Mouse (Mus musculus) heart, postnatal 4 days (tissue): Measurements from ENCODE around the gene Zfp366. TPM values are rescaled to one million over a fixed set of nuclear protein-coding genes. Genes with fewer than 3 reads are reported as not detected.
A peak's percentile ranks its signal among the peaks of the same experiment; 100 is the strongest.

ENCODE experiments used
- DNase-seq: peaks from one replicate; pipeline ENCODE4 v3.0.0; 2021
- total RNA-seq, 2 experiments: library from RNA; stranded (reverse); gene quantifications; 2 replicates each; pipeline ENCODE4 v1.2.3; 2021

Gene Zfp366
- total RNA-seq, 2 experiments from 2014 or later, result 7.2 to 10.1 TPM

DNA sequence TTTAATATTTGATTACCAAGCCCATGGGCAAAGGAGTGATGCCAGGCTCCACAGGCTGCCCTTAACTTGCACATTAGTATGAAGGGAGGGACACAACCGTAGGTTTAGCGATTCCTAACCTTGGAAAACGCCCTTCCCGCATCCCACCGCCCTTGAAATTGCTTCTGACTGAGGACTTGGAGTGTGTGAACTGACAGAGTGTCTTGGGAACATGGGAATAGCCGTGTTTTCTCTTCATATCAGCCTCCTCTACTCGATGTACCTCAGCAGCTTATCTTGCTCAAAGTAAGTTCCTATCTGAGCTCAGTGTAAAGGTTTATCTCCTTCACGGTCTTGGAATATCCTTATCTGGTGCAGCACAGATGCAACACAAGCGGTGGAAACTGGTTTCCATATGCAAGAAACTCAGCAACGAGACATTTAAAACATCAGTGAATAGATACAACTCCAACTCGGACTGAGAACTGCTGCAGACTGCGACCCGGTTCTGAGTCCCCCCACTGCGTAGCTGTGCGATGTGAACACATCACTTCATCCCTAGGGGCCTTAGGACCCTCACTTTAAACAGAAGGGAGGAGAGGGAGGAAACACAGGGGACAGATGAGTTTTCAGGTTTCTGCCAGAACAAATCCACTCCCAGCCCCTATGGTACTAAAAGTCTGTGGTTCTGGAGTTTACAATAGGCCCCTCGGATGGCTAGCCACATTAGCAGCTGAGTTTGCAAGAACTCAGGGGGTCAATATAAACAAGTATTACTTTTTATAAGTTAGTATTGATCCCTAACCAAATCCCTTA, 43.0 kb downstream of the Zfp366 start:
- DNase-seq, result no peak

DNA sequence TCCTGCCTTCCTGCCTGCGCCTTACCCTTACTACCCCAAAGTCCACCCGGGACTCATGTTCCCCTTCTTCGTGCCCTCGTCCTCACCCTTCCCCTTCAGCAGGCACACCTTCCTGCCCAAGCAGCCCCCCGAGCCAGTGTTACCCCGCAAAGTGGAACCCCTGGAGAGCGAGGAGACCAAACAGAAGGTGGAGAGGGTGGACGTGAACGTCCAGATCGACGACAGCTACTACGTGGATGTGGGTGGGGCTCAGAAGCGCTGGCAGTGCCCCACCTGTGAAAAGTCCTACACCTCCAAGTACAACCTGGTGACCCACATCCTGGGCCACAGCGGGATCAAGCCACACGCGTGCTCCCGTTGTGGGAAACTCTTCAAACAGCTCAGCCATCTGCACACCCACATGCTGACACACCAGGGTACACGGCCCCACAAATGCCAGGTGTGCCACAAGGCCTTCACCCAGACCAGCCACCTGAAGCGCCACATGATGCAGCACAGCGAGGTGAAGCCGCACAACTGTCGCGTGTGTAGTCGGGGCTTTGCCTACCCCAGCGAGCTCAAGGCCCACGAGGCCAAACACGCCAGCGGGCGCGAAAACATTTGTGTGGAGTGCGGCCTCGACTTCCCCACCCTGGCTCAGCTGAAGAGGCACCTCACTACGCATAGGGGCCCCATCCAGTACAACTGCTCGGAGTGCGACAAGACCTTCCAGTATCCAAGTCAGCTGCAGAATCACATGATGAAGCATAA, 44.4 kb downstream of the Zfp366 start:
- DNase-seq, result no peak

DNA sequence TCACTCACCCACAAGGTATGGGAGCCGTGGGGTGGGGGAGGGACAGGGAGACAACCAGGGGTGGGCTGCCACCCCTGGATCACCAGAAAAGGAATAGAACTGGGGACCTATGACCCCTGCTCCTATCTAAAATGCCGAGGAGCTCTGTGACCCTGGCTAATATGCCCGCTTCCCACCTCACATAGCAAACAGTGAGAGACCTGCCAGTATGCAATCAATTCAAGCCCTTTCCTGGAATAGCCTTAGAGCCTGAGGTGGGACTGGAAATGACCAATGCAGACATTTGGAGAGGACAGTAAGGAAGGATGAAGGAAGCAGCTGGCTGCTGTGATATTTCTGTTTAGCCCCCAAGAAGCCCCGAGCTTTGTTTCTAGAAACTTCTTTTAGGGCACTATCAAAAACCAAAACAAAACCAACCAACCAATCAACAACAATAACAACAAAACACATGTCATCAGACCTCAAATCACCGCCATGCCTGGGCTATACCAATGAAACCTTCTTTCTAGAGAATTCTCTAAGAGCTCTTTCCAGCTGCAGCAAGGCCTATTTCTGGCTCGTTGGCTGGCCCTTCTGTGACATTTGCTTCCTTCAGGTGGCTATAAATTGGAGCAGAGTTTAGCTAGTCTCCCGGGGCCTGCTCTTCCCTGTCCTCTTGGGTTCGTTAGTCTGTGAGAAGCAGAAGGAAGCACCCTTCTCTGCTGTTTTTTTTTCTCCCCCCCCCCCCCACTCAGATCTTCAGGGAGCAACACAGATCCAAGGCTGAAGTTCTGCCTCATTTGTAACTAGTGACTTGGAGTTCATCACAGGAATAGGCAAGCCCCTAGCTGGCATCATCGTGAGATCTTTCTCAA, 45.2 kb downstream of the Zfp366 start:
- no peak for DNase-seq

DNA sequence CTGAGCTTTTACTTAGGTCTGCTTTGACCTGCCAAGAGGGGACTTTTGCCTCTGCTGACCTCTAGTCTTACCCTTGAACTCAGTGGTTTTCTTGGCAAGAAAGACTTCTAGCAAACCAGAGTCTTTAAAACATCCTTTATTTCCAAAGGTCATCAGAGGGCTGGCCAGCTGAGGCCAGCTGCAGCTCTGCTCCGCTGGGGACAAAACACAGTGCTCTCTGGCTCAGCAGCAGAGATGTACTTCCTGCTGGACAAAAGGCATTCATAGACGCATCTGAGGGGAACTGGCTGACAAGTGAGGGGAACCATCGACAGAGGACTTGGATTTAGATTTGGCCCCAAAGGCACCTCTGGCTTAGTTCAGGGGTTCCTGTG, 45.9 kb downstream of the Zfp366 start:
- peak; percentile 46 for DNase-seq

DNA sequence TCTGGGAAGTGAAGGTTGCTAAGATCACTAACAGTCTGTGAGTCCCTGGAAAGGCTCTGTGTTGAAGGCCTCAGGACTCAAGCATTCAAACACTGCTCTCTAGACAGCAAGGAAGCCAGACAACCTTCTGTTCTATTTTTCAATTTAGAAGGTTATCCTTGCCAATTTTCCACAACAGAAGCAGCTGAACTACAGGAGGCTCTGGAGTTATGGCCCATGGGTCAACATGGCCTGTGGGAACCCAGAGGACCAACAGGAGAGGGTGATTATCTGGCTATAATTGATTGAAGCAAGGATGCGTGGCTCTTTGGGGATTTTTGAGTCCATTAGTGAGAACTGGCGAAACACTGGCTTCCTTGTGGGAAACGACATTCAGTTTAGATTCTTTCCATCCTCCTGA, 48.7 kb downstream of the Zfp366 start:
- DNase-seq, result no peak

DNA sequence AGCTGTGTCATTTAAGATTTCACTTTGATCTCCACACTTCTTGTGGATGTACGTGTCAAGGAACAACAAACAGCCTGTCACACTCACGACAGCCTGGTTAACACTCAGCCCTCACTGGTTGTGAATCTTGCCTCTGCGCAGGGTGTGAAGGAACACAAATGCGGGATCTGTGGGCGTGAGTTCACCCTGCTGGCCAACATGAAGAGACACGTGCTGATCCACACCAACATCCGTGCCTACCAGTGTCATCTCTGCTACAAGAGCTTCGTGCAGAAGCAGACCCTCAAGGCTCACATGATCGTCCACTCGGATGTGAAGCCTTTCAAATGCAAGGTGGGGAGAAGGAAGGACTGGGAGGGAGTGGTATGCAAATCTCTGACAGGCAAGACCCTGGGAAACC, 49.3 kb downstream of the Zfp366 start:
- no peak for DNase-seq

GRCm38 (mm10) chr13:99235428-99236210, 51.0 kb downstream of the Zfp366 start:
- peak; percentile 31 for DNase-seq

GRCm38 (mm10) chr13:99236222-99236621, 51.6 kb downstream of the Zfp366 start:
- no peak for DNase-seq

DNA sequence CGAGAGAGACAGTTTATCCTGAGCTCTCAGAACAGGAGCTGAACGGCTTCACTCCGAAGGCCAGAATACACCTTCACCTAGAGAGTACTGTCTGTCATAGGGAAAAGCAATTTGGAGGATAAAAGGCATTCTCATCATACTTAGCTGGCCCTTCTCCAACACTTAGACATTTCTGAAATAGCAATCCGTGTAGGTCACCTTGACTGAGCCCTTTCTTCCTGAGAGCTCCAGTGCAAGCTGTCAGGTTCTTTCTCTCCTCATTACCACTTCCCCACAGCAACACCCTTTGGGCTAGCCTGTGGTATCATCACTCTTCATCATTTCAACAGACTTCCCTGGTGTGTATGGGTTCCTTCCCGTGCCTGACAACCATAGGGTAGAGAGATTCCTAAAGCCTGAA, 52.5 kb downstream of the Zfp366 start:
- no peak for DNase-seq

DNA sequence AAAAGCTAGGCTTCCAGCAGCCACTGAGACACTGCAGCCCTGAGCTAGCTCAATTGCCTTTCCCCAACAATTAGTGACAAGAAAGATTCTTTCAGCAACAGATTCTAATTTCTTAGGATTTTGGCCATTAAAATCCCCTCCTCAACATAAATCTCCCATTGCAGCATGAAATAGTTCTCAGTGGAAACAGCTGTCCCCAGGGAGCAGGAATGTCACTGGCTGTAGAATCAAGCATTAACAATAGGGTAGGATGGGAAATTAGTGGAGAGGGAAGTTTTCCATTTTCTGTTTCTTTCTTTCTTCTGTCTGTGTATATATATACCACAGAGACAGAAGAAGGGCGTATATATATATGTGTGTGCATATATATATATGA, 53.2 kb downstream of the Zfp366 start:
- DNase-seq, result peak; percentile 63

GRCm38 (mm10) chr13:99238217-99239160, 53.9 kb downstream of the Zfp366 start:
- peak; percentile 79 for DNase-seq

DNA sequence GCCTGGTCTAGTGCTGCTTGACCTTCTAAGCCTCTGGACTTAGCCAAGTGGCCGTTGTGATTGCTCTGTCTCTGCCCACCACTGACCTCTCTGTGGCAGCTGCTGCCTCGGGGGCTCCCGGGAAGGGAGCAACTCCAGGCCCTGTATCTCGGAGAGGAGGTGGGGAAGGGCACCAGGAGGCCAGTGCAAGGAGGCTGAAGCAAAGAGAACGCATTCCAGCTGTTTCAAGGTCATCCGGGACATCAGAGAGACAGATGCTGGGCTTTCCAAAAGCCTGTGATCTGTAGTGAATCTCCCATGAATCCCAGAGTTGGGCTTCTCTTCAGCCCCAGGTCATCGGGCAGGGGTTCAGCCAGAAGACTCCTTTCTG, 54.5 kb downstream of the Zfp366 start:
- no peak for DNase-seq

DNA sequence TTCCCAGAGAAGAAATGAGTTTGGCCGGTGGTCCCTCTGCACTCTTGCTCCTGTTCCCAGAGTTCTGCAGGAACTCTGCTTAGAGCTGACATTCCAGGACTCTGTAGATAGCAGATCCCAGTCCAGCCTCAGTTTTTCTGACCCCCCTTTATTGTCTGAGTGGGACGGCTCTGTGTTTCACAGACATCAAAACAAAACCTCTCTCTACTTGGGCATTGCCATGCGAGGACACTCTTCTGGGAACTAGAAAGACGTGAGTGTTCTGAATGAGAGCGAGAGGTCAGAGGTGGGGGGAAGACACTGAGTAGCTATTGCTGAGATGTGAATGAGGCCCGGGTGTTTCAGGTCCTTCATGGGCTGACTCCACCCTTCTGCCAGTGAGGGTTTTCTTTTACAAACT, 55.1 kb downstream of the Zfp366 start:
- no peak for DNase-seq

- DNase-seq, result no peak
Measured at GRCm38 (mm10) chr13:99241984-99242383, 57.4 kb downstream of the Zfp366 start.

DNA sequence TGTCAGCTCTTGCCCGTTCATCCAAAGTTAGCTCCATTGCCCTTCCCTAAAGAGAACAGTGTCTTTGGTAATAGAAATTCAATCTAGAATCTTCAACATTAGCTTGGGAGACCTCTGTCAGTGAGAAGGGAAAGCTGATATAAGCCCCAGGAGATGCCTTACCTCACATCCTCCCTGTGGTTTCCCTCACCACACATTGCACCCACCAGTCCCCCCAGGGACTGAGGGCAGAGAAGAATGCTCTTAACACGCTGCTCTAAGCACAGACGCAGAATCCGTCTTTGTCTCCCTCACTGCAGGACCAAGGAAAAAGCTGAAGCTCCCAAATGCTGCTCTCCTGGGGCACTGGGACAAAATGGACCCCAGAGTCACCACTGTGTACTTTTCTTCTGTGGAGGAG, 58.3 kb downstream of the Zfp366 start:
- DNase-seq, result no peak

GRCm38 (mm10) chr13:99243831-99244230, 59.2 kb downstream of the Zfp366 start:
- DNase-seq, result no peak

DNA sequence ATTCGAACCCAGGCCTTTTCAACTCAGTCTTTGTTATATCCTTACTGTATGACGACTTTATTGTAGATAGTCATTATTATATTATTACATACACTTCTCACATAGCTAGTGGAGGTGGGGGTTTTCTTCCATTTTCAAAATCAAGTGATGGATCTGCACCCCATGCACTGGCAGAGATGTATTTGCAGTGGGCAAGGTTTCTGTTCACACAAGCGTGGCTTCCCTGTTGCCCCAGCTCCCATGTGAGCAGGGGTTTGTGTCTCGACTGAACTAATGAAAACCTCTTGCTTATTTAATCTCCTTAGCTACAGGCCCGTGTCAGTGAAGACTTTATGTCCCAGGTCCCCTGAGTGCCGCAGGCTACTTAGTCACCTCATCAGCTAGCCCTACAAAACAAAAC, 59.8 kb downstream of the Zfp366 start:
- no peak for DNase-seq

- no peak for DNase-seq
Measured at GRCm38 (mm10) chr13:99244896-99245295, 60.3 kb downstream of the Zfp366 start.

DNA sequence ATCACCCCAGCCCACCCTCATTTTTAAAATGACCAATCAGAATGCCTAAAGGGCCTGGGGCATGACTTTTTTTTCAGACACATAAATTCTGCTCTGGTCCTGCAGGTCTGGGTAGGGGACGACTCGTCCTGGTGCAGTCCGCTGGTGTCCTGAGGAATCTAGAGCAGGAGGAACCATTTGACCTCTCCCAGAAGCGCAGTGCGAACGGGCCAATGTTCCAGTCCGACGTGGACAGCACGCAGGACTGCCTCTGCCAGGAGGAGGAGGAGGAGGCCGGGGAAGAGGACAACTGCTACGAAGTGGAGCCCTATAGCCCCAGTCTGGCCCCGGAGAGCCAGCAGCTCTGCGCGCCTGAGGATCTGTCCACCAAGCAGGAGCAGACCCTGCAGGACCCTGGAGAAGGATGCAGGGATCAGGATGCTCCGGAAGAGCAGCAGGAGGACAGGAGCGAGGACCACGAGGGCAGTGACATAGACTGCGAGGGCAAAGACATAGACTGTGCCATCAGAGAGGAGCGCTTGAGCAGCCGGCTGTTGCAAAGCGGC, 61.4 kb downstream of the Zfp366 start:
- DNase-seq, result no peak

DNA sequence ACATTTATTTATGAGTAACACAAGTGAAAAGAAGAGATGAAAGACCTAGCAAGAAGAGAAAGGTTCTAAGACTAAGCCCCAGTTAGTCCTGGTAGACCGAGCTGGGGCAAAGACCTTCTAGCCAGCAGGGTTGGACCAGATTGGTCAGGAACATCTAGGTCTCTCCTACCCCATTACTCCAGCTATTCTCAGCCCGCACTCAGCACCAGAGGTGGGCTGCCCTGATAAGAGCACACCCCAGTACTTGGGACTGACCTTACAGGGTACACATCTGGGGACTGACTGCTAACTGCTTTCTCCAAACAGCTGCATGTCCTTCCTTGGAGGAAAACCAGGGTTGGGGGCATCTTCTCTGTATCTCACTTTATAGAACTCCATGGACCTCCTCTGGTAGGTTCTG, 66.2 kb downstream of the Zfp366 start:
- DNase-seq, result no peak

DNA sequence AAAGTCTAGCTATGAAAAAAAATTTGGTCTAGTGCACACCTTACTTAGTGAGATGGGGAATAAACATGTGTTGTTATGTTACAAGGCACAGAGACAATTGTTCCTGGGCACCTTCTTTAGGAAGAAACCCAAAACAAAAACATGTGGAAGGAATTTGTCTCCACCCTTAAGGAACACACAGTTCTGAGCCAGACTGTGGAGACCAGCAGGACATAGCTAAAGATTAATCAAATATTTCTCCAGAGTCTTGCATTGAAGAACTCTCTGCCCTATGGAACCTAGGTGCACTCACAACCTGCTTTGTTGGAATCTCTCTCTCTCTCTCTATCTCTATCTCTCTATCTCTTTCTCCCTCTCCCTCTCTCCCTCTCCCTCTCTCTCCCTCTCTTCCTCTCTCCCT, 69.6 kb downstream of the Zfp366 start:
- no peak for DNase-seq
